Comparison of ENCODE assay signal across 8 mouse cellular contexts in genomic region chr7:129592132-129592745, GRCm38 (mm10). TPM values are rescaled to one million over a fixed set of nuclear protein-coding genes. Genes with fewer than 3 reads are reported as not detected.
DNase-seq lines count a peak whose midpoint lies in the region; ATAC-seq and TF ChIP-seq lines count a peak whose summit lies in the region.

No protein-coding gene starts in this region.

- H3K9ac ChIP-seq in heart, embryonic 16.5 days (ENCODE audit: low read length): peak overlapping the region; percentile 98

- no peak for TF ChIP-seq CTCF in Patski (IDR thresholded peaks at IDR 0.05)

- POLR2A ChIA-PET in Patski (lab: Charles Lee): no interaction called here

- H3K4me2 ChIP-seq in heart, embryonic 16.5 days (ENCODE audit: low read depth, low read length): peak overlapping the region; percentile 84

- 0 out of 2 replicates have a peak, but pooled peaks cover 3% of the 10 kb centered on the region for H3K4me1 ChIP-seq in heart, embryonic 16.5 days (ENCODE audit: control insufficient read depth, insufficient read depth, low read length)

- DNase-seq in heart, postnatal 14 days: no peak
- DNase-seq in Patski (ENCODE audit: low read depth, low spot score): peak; percentile 34
- DNase-seq in forelimb bud, embryonic 11.5 days (ENCODE audit: low read depth, low spot score): peak; percentile 11
- DNase-seq in adrenal gland, postnatal 14 days: no peak
- no peak for DNase-seq in adrenal gland, adult (ENCODE audit: inconsistent age in 2 of 2, low spot score in 1 of 2)
- DNase-seq in gastrocnemius, adult 18-20 months (ENCODE audit: low spot score): no peak

- no peak; the same call in 1 of the 2 replicates for ATAC-seq in heart, embryonic 16.5 days (replicated peaks; ENCODE audit: extremely low read depth, insufficient read depth, low FRiP score)
- peak; percentile 70 for ATAC-seq in Patski

- CTCF ChIA-PET in Patski (lab: Charles Lee): no interaction called here

- H3K36me3 ChIP-seq in heart, embryonic 16.5 days (ENCODE audit: control insufficient read depth, insufficient read depth): peaks cover 4% of the 10 kb centered on the region; the same call in 1 of the 2 replicates
- H3K36me3 ChIP-seq in macrophage (ENCODE audit: inconsistent target): peaks cover 17% of the 10 kb centered on the region; the same call in 1 of the 2 replicates

- H3K79me2 ChIP-seq in macrophage (ENCODE audit: inconsistent target): peaks cover 53% of the 10 kb centered on the region

- no peaks in the 10 kb centered on the region for H3K27me3 ChIP-seq in heart, embryonic 16.5 days (ENCODE audit: control insufficient read depth, insufficient read depth, low read length)
- H3K27me3 ChIP-seq in Patski: no peaks in the 10 kb centered on the region

- in situ Hi-C loops in Patski (cut with MboI; ENCODE audit: low pct_unique_long_range_greater_than_20kb): no loop called here

- peak overlapping the region; percentile 98 for H3K27ac ChIP-seq in heart, embryonic 16.5 days (ENCODE audit: low read length)
- peak overlapping the region; percentile 88 for H3K27ac ChIP-seq in macrophage

- H3K9me3 ChIP-seq in heart, embryonic 16.5 days (replicated peaks; ENCODE audit: control insufficient read depth, low read length): no peaks in the 10 kb centered on the region

- H3K4me3 ChIP-seq in heart, embryonic 16.5 days (ENCODE audit: low read length): peak overlapping the region; percentile 92
- peak overlapping the region; percentile 92 for H3K4me3 ChIP-seq in macrophage (ENCODE audit: inconsistent target)

- intact Hi-C loops in heart, postnatal 14 days (cut with DNase I): no loop called here

- under 1% methylated on average over 13 of the region's 13 CpGs for WGBS in heart, embryonic 16.5 days
- whole genome bisulfite sequencing in macrophage (ENCODE audit: missing documents): 1% methylated on average over 13 of the region's 13 CpGs

RNA-seq across cellular contexts. Expression of gene Wdr11, which starts 0.6 kb away (rescaled TPM):
- 25.2 and 30.3 TPM in 2 replicates for polyA plus RNA-seq in heart, embryonic 16.5 days (2015; fragmentation: Nextera tagmentation; extraction: Ambion mirVana)
- 10 to 100 TPM; 22.1 to 22.6 TPM for total RNA-seq in heart, postnatal 14 days (2021)
- polyA plus RNA-seq in Patski (2021) (51.3 TPM), macrophage (2018) (42.8 to 53.4 TPM (median 50.1 TPM) in 3 replicates)
- total RNA-seq in macrophage (2018; cell fraction: chromatin; rRNA removed): 100 to 1,000 TPM in 24 of 26 experiments, 10 to 100 TPM in 2; 94.8 to 286 (median 147) TPM
- 10 to 100 TPM; 30.8 to 72.6 (median 42.5) TPM for total RNA-seq in macrophage (2018; cell fraction: cytosol; rRNA removed)
- total RNA-seq in macrophage (2018; cell fraction: nucleus; rRNA removed): 100 to 1,000 TPM in 10 of 26 experiments, 10 to 100 TPM in 16; 57.7 to 172 (median 81.8) TPM
- total RNA-seq in adrenal gland, postnatal 14 days (2021): 41.7 and 43.8 TPM in 2 replicates
- total RNA-seq in gastrocnemius, adult 18-20 months (2021): 10 to 100 TPM; 15.5 to 15.8 TPM

Comparison
In these comparisons a context has a peak if more than half of its experiments do, and no peak if none do; other contexts are left out.
1. DNase-seq: peak in Patski (single experiment) and forelimb bud, embryonic 11.5 days (single experiment); none in heart, postnatal 14 days (0 of 2), adrenal gland, postnatal 14 days (single experiment), adrenal gland, adult (0 of 2) and gastrocnemius, adult 18-20 months (single experiment).